Mouse (Mus musculus): ENCODE results near the gene Rnf157. TPM values are rescaled to one million over a fixed set of nuclear protein-coding genes. Genes with fewer than 3 reads are reported as not detected.
A peak's percentile ranks its signal among the peaks of the same experiment; 100 is the strongest.

Rnf157 gene
- polyA plus RNA-seq, 1 experiment from 2014 or later, result 5.2 TPM

DNA sequence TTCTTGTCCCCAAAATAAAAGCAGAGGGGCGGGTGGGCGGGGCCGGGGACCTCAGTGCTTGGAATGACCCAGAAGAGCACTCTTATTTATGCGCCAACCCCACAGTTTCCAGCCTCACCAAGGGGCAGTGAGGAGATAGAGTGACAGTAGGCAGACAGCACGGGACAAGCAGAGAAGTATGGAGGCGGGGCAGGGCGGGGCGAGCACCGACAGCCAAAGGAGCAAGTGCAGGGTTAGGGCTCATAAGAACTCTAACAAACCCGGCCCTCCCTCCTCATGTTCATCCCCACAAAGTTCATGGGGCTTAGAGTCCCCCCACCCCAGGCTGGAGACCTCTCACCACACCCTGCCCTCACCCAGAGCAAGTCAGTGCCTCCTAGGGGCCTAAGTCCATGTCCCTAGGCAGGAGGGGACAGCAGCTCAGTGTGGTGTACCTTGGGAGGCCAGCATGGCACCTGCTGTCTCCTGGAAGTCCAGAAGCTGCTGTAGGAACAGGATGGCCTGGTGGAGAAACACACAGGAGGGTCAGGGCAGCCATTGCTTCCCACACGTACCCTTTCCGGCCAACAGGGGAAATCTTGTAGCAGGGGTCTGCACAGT is 119.2 kb downstream of the Rnf157 start:
- H3K27me3 ChIP-seq (ENCODE audit: control insufficient read depth, insufficient read depth, low read length), result no peaks in the 10 kb centered on the region
- H3K36me3 ChIP-seq (ENCODE audit: control insufficient read depth, insufficient read depth, low read length), result peaks cover 4% of the 10 kb centered on the region; the same call in 1 of the 2 replicates
- WGBS, result 74% methylated on average over 12 of the region's 12 CpGs
- no peak overlapping the region for H3K4me2 ChIP-seq (ENCODE audit: low read depth, low read length)
- no peak overlapping the region for H3K27ac ChIP-seq (ENCODE audit: low read length)
- H3K9me3 ChIP-seq (replicated peaks; ENCODE audit: control insufficient read depth, low read length), result no peaks in the 10 kb centered on the region
- no peak overlapping the region for H3K4me3 ChIP-seq (replicated peaks; ENCODE audit: low read length)
- peaks cover 15% of the 10 kb centered on the region for H3K4me1 ChIP-seq (ENCODE audit: control insufficient read depth, insufficient read depth, low read length)
- ATAC-seq (ENCODE audit: insufficient read depth, low FRiP score), result no peak
- H3K9ac ChIP-seq (ENCODE audit: low read length), result peak overlapping the region; percentile 35; the same call in 1 of the 2 replicates

GRCm38 (mm10) chr11:116292401-116292800 is 120.4 kb downstream of the Rnf157 start:
- no peaks in the 10 kb centered on the region for H3K9me3 ChIP-seq (replicated peaks; ENCODE audit: control insufficient read depth, low read length)
- H3K4me3 ChIP-seq (replicated peaks; ENCODE audit: low read length), result no peak overlapping the region
- H3K4me1 ChIP-seq (ENCODE audit: control insufficient read depth, insufficient read depth, low read length), result peaks cover 17% of the 10 kb centered on the region
- no peak for ATAC-seq (ENCODE audit: insufficient read depth, low FRiP score)
- 92% methylated on average over 13 of the region's 13 CpGs for WGBS
- H3K36me3 ChIP-seq (ENCODE audit: control insufficient read depth, insufficient read depth, low read length), result peaks cover 5% of the 10 kb centered on the region; the same call in 1 of the 2 replicates
- no peak overlapping the region for H3K9ac ChIP-seq (ENCODE audit: low read length)
- no peaks in the 10 kb centered on the region for H3K27me3 ChIP-seq (ENCODE audit: control insufficient read depth, insufficient read depth, low read length)
- no peak overlapping the region for H3K27ac ChIP-seq (ENCODE audit: low read length)
- no peak overlapping the region for H3K4me2 ChIP-seq (ENCODE audit: low read depth, low read length)

GRCm38 (mm10) chr11:116290556-116290955 is 122.3 kb downstream of the Rnf157 start:
- peaks cover 5% of the 10 kb centered on the region; the same call in 1 of the 2 replicates for H3K36me3 ChIP-seq (ENCODE audit: control insufficient read depth, insufficient read depth, low read length)
- no peak overlapping the region for H3K4me3 ChIP-seq (replicated peaks; ENCODE audit: low read length)
- H3K27ac ChIP-seq (ENCODE audit: low read length), result peak overlapping the region; percentile 62
- no peak for ATAC-seq (ENCODE audit: insufficient read depth, low FRiP score)
- H3K9me3 ChIP-seq (replicated peaks; ENCODE audit: control insufficient read depth, low read length), result no peaks in the 10 kb centered on the region
- no peak overlapping the region for H3K4me2 ChIP-seq (ENCODE audit: low read depth, low read length)
- H3K27me3 ChIP-seq (ENCODE audit: control insufficient read depth, insufficient read depth, low read length), result no peaks in the 10 kb centered on the region
- peak overlapping the region; percentile 35; the same call in 1 of the 2 replicates for H3K9ac ChIP-seq (ENCODE audit: low read length)
- 47% methylated on average over 8 of the region's 8 CpGs for WGBS
- peaks cover 25% of the 10 kb centered on the region for H3K4me1 ChIP-seq (ENCODE audit: control insufficient read depth, insufficient read depth, low read length)

DNA sequence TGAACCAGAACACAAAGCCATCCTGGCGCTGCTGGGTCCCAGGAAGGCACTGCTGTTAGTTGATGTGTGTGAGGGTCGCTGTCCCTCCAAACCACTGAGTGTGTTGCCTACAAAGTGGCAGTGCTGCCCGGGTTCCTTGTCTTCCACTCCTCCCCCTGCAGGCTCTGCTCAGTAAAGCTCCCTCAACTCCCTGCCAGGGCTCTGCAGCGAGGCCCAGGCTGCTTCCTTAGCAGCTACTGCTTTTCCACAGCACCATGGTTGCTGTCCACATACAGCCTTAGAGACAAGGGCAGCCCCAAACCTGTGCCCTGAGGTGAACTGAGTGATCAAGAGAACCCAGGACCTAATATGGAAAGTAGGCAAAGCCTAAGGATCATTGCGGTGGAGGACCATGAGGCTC is 125.5 kb downstream of the Rnf157 start:
- H3K27ac ChIP-seq (ENCODE audit: low read length), result no peak overlapping the region
- no peak for ATAC-seq (ENCODE audit: insufficient read depth, low FRiP score)
- H3K4me2 ChIP-seq (ENCODE audit: low read depth, low read length), result no peak overlapping the region
- no peak overlapping the region for H3K4me3 ChIP-seq (replicated peaks; ENCODE audit: low read length)
- H3K9ac ChIP-seq (ENCODE audit: low read length), result no peak overlapping the region
- H3K27me3 ChIP-seq (ENCODE audit: control insufficient read depth, insufficient read depth, low read length), result peaks cover 28% of the 10 kb centered on the region
- H3K36me3 ChIP-seq (ENCODE audit: control insufficient read depth, insufficient read depth, low read length), result peaks cover 5% of the 10 kb centered on the region; the same call in 1 of the 2 replicates
- 84% methylated on average over 5 of the region's 5 CpGs for WGBS
- H3K4me1 ChIP-seq (ENCODE audit: control insufficient read depth, insufficient read depth, low read length), result peaks cover 18% of the 10 kb centered on the region
- no peaks in the 10 kb centered on the region for H3K9me3 ChIP-seq (replicated peaks; ENCODE audit: control insufficient read depth, low read length)

Other genes starting within 250 kb of the Rnf157 start
- gene Fbf1, start 244.9 kb downstream of the Rnf157 start, polyA plus RNA-seq (2015; fragmentation: Nextera tagmentation; extraction: Ambion mirVana), result 28.0 and 31.4 TPM in 2 replicates
- 74.7 and 78.2 TPM in 2 replicates for gene Ten1, start 214.2 kb downstream of the Rnf157 start, polyA plus RNA-seq (2015; fragmentation: Nextera tagmentation; extraction: Ambion mirVana)
- 50.8 and 61.0 TPM in 2 replicates for gene Acox1, start 214.0 kb downstream of the Rnf157 start, polyA plus RNA-seq (2015; fragmentation: Nextera tagmentation; extraction: Ambion mirVana)
- 19.2 and 23.5 TPM in 2 replicates for gene Evpl, start 175.0 kb downstream of the Rnf157 start, polyA plus RNA-seq (2015; fragmentation: Nextera tagmentation; extraction: Ambion mirVana)
- 85.5 and 89.4 TPM in 2 replicates for gene Srp68, start 138.8 kb downstream of the Rnf157 start, polyA plus RNA-seq (2015; fragmentation: Nextera tagmentation; extraction: Ambion mirVana)
- 0.26 and 0.45 TPM in 2 replicates for gene Galr2, start 132.1 kb downstream of the Rnf157 start, polyA plus RNA-seq (2015; fragmentation: Nextera tagmentation; extraction: Ambion mirVana)
- gene Exoc7, start 105.8 kb downstream of the Rnf157 start, polyA plus RNA-seq (2015; fragmentation: Nextera tagmentation; extraction: Ambion mirVana), result 56.8 and 58.4 TPM in 2 replicates
- gene Foxj1, start 77.6 kb downstream of the Rnf157 start, polyA plus RNA-seq (2015; fragmentation: Nextera tagmentation; extraction: Ambion mirVana), result 0.39 and 0.41 TPM in 2 replicates
- 30.2 and 34.8 TPM in 2 replicates for gene Ubald2, start 21.1 kb upstream of the Rnf157 start, polyA plus RNA-seq (2015; fragmentation: Nextera tagmentation; extraction: Ambion mirVana)
- 0.20 and 0.53 TPM in 2 replicates for gene Qrich2, start 53.2 kb upstream of the Rnf157 start, polyA plus RNA-seq (2015; fragmentation: Nextera tagmentation; extraction: Ambion mirVana)
- 190 and 195 TPM in 2 replicates for gene Prpsap1, start 81.2 kb upstream of the Rnf157 start, polyA plus RNA-seq (2015; fragmentation: Nextera tagmentation; extraction: Ambion mirVana)
- gene Sphk1, start 117.9 kb upstream of the Rnf157 start, polyA plus RNA-seq (2015; fragmentation: Nextera tagmentation; extraction: Ambion mirVana), result 12.4 and 15.3 TPM in 2 replicates
- gene Ube2o, start 168.4 kb upstream of the Rnf157 start, polyA plus RNA-seq (2015; fragmentation: Nextera tagmentation; extraction: Ambion mirVana), result 4.8 and 5.1 TPM in 2 replicates
- gene Aanat, start 173.4 kb upstream of the Rnf157 start, polyA plus RNA-seq (2015; fragmentation: Nextera tagmentation; extraction: Ambion mirVana), result not detected in 2 replicates
- 8.2 and 9.3 TPM in 2 replicates for gene Rhbdf2, start 214.0 kb upstream of the Rnf157 start, polyA plus RNA-seq (2015; fragmentation: Nextera tagmentation; extraction: Ambion mirVana)
- 1.1 and 1.6 TPM in 2 replicates for gene Prcd, start 240.5 kb upstream of the Rnf157 start, polyA plus RNA-seq (2015; fragmentation: Nextera tagmentation; extraction: Ambion mirVana)
- gene Cygb, start 241.3 kb upstream of the Rnf157 start, polyA plus RNA-seq (2015; fragmentation: Nextera tagmentation; extraction: Ambion mirVana), result 19.6 and 24.8 TPM in 2 replicates